Mouse (Mus musculus) left cerebral cortex, adult 18-20 months (tissue): ENCODE measurements around the gene Adcyap1. TPM values are rescaled to one million over a fixed set of nuclear protein-coding genes. Genes with fewer than 3 reads are reported as not detected.

Experiments
- DNase-seq, 2 experiments: peaks; one replicate each; pipeline ENCODE4 v3.0.0; 2021 to 2022; ENCODE audit warnings: low spot score in 2 of 2, mixed read lengths in 1 of 2
- long read RNA-seq, 2 experiments: library from polyadenylated mRNA; stranded (forward); transcript quantifications; one replicate each; pipeline ENCODE4 v2.0.0; 2021
- total RNA-seq, 2 experiments: library from RNA; stranded (reverse); gene quantifications; 2 replicates each; pipeline ENCODE4 v1.2.3; 2021

The Adcyap1 gene
- 10 to 100 TPM; 37.4 to 39.7 TPM for total RNA-seq
- long read RNA-seq, experiment 1, transcript Adcyap1-201 (5 exons, 3,392 nt), result major isoform, 20 of 33 reads
- long read RNA-seq, experiment 1, partial matches to known transcripts, result 9 of 33 reads
- long read RNA-seq, experiment 1, other reads (novel, unspliced or antisense), result 2 of 33 reads
- long read RNA-seq, experiment 2, transcript Adcyap1-201 (5 exons, 3,392 nt), result major isoform, 21 of 33 reads
- long read RNA-seq, experiment 2, partial matches to known transcripts, result 5 of 33 reads
- long read RNA-seq, experiment 2, other reads (novel, unspliced or antisense), result 7 of 33 reads

DNA sequence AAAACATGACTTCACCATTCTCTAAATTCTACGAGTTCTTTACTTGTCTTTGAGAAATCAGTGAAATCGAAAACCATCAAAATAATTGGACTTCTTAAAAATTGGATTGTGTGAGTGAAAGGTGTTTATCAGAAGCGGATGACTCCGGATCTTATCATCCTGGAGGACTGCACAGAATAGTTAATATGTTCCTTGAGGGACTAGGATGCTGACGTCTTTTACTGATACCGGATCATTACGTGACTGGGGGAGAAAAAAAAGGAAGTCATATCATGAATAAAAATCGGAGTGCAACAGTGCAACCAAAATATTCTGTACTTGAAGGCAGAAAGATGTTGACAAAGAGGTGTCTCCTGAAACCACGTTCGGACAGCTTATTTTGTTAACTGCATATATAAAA, at the start of gene Adcyap1:
Gene Adcyap1 (plus strand): TSS at position 301 of the 400 bp plus-strand sequence.
- DNase-seq, result no peak

GRCm38 (mm10) chr17:93158280-93158851, 40.5 kb upstream of the Adcyap1 start:
- peak; percentile 62 for DNase-seq

GRCm38 (mm10) chr17:93169572-93169971, 29.2 kb upstream of the Adcyap1 start:
- no peak for DNase-seq

DNA sequence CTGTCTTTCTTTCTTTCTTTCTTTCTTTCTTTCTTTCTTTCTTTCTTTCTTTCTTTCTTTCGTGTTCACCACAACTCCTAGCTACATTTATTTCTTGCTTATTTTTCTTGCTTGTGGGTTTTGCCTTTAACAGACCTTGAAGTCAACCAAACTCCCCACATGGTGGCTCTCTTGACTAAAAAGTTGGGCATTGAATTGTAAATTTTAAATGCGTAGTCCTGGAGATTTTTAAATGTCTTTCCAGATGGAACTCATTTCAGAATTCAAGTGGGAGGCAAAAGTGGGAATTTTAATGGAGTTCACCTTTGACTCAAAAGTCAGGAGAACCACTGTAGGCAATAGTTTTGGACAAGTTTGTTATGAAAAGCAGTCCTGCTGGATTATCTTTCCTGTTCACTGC, 2.0 kb upstream of the Adcyap1 start:
- DNase-seq, result no peak

- DNase-seq, result no peak
Measured at GRCm38 (mm10) chr17:93198213-93198612, 604 bp upstream of the Adcyap1 start.

- DNase-seq, result no peak
Measured at GRCm38 (mm10) chr17:93199218-93199617, 401 bp downstream of the Adcyap1 start.

- no peak for DNase-seq
Measured at GRCm38 (mm10) chr17:93199747-93200146, 930 bp downstream of the Adcyap1 start.

- no peak for DNase-seq
Measured at GRCm38 (mm10) chr17:93200386-93201264, 1.8 kb downstream of the Adcyap1 start.

DNA sequence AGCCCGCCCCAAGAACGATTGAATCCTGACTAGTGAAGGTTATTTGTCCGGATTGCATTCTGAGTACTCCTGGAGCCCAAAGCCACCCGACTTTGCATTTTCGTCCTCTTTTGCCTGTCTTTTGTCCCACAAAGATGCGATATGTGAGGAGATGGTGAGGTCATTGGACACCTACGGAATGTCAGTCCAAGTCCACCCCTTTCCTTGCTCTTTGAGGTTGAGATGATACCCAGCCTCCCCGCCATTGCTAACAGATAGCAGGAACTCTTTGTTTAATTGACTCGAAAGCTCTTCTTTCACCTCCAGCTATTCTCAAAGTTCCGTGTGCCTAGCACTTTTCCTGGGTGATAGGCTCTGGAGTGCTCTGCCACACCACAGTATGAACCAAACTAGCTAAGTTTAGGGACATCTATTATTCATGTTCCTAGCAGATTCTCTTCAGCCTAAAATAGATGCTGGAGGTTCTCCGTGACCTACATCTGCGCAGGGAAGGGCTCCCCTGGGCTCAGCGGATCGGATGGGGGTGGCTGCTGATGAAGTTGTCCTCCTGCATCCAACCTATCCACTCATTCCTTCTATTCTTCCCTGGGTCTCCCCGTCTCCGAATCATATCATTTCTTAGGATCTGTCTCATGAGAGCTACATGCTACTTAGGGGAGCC, 2.6 kb downstream of the Adcyap1 start:
- no peak for DNase-seq

GRCm38 (mm10) chr17:93202165-93203075, 3.6 kb downstream of the Adcyap1 start:
- peak; percentile 27 to 38 for DNase-seq

DNA sequence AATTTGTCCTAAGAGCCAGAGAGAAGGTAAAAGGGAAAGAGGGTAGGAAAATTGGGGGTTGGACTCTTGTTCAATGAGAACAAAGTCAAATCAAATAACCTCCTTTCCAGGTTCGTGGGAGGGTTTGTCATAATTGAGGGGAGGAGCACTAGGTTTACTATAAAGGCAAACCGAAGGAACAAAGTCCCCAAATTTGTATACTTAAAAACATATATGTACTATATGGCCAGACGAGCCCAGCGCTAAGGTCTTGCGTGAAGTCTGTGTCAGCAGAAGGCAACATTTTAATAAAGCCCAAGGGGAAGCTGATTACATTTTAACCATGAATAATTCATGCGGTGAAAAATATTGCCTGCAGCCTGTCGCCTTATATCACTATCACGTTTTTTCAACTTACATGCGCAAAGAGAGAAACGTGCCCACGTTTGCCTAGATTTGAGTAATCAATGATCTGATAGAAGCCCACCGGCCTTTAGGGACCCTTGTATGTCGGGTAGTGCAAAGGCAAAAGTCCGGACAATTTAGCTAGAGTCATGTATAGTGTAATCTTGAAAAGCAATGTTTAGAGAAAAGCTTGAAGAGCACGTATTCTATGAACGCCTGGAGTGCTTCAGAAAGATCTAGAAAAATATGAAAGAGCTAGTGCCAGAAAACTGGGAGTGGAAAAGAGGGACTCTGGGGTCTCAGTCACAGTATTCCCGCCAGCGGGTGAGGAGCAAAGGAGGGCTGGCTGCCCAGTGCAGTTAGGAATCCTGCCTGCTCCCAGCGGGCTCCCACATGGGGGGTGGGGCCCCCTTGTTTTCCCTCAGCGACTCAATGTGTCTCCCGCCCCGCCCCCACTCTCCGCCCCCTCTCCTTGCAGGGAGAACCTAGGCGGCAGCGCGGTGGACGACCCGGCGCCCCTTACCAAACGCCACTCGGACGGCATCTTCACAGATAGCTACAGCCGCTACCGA, 4.5 kb downstream of the Adcyap1 start:
- DNase-seq, result peak in 1 of 2 experiments; percentile 9

GRCm38 (mm10) chr17:93217785-93218184, 19.0 kb downstream of the Adcyap1 start:
- no peak for DNase-seq

GRCm38 (mm10) chr17:93218640-93219039, 19.8 kb downstream of the Adcyap1 start:
- DNase-seq, result no peak

GRCm38 (mm10) chr17:93237355-93237754, 38.5 kb downstream of the Adcyap1 start:
- DNase-seq, result no peak
